Comparison of ENCODE assay signal across 9 mouse cellular contexts in the genomic region with DNA sequence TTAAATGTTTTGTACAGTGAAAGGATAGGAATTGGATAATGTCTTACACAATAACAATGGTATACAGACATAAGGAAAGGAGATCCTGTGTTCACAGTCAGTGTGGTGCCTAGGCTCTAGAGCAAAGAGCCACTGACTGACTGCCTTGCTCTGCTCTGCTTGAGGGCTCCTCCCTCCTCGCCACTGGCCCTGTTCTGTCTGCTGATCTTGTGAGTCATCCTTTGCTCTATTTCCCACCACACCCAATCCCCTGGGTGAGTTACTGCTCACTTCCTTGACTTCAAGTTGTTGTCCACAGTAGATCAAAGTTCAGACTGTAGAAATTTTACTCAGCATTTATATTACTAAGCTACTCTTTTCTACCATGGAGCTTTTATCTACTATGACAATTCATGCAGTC.
DNase-seq lines count a peak whose midpoint lies in the region; ATAC-seq and TF ChIP-seq lines count a peak whose summit lies in the region.
"Had no signal": no experiment of that assay in that cellular context is flagged by ENCODE, and none has a peak within 500 bp of the region (broad histone marks: within the 10 kb centered on the region; RNA-seq: fewer than 3 reads in every experiment).

No protein-coding gene starts in this region.

- ATAC-seq in Patski = peak; percentile 91
- ATAC-seq in stomach, embryonic 15.5 days (ENCODE audit: insufficient read depth, low FRiP score, low read depth) = peak; percentile 60; the same call in 1 of the 2 replicates
- no peak for ATAC-seq in midbrain, embryonic 15.5 days (replicated peaks)
- no peak for ATAC-seq in erythroid progenitor cell, adult 5-6 weeks (replicated peaks; ENCODE audit: low FRiP score, poor library complexity, severe bottlenecking)
- ATAC-seq in forebrain, embryonic 15.5 days (replicated peaks) = no peak

- H3K27me3 ChIP-seq in Patski = no peaks in the 10 kb centered on the region
- no peaks in the 10 kb centered on the region for H3K27me3 ChIP-seq in stomach, embryonic 15.5 days (replicated peaks)
- 0 out of 2 replicates have a peak, but pooled peaks cover 3% of the 10 kb centered on the region for H3K27me3 ChIP-seq in midbrain, embryonic 15.5 days (replicated peaks)
- no peaks in the 10 kb centered on the region for H3K27me3 ChIP-seq in forebrain, embryonic 15.5 days

- POLR2A ChIA-PET in Patski (lab: Charles Lee) = no interaction called here

- in situ Hi-C loops in Patski (cut with MboI; ENCODE audit: low pct_unique_long_range_greater_than_20kb) = no loop called here

- H3K36me3 ChIP-seq in stomach, embryonic 15.5 days = no peaks in the 10 kb centered on the region
- no peaks in the 10 kb centered on the region for H3K36me3 ChIP-seq in midbrain, embryonic 15.5 days (replicated peaks)
- no peaks in the 10 kb centered on the region for H3K36me3 ChIP-seq in forebrain, embryonic 15.5 days
- H3K36me3 ChIP-seq: limb, embryonic 12.5 days had no signal

- TF ChIP-seq CTCF in Patski (IDR thresholded peaks at IDR 0.05) = no peak

- CTCF ChIA-PET in Patski (lab: Charles Lee) = interaction anchor here (1.4 to 1.6 kb wide), 3 partner anchors 8 to 42 kb away, joined by 3 to 4 read pairs (median 4); no protein-coding TSS in a partner anchor

- no peak overlapping the region for H3K4me2 ChIP-seq in stomach, embryonic 15.5 days
- no peak overlapping the region for H3K4me2 ChIP-seq in midbrain, embryonic 15.5 days
- H3K4me2 ChIP-seq in forebrain, embryonic 15.5 days (replicated peaks) = no peak overlapping the region
- H3K4me2 ChIP-seq: limb, embryonic 12.5 days had no signal

- H3K27ac ChIP-seq in stomach, embryonic 15.5 days = no peak overlapping the region; the same call in 1 of the 2 replicates
- H3K27ac ChIP-seq in midbrain, embryonic 15.5 days = no peak overlapping the region
- H3K27ac ChIP-seq in forebrain, embryonic 15.5 days (replicated peaks) = no peak overlapping the region
- H3K27ac ChIP-seq: limb, embryonic 12.5 days had no signal

- no peaks in the 10 kb centered on the region for H3K9me3 ChIP-seq in stomach, embryonic 15.5 days
- no peaks in the 10 kb centered on the region for H3K9me3 ChIP-seq in midbrain, embryonic 15.5 days
- no peaks in the 10 kb centered on the region for H3K9me3 ChIP-seq in forebrain, embryonic 15.5 days
- H3K9me3 ChIP-seq: limb, embryonic 12.5 days had no signal

- 69% methylated on average over 1 of the region's 1 CpGs for WGBS in stomach, embryonic 15.5 days
- 88% methylated on average over 1 of the region's 1 CpGs for WGBS in midbrain, embryonic 15.5 days
- WGBS in forebrain, embryonic 15.5 days = 82% methylated on average over 1 of the region's 1 CpGs

- no peaks in the 10 kb centered on the region for H3K4me1 ChIP-seq in stomach, embryonic 15.5 days
- H3K4me1 ChIP-seq in midbrain, embryonic 15.5 days = no peaks in the 10 kb centered on the region
- no peaks in the 10 kb centered on the region for H3K4me1 ChIP-seq in forebrain, embryonic 15.5 days
- H3K4me1 ChIP-seq: limb, embryonic 12.5 days had no signal

- no peak overlapping the region for H3K9ac ChIP-seq in stomach, embryonic 15.5 days
- H3K9ac ChIP-seq in midbrain, embryonic 15.5 days = no peak overlapping the region
- H3K9ac ChIP-seq in forebrain, embryonic 15.5 days (replicated peaks) = no peak overlapping the region
- H3K9ac ChIP-seq: limb, embryonic 12.5 days had no signal

- no peak overlapping the region for H3K4me3 ChIP-seq in stomach, embryonic 15.5 days (replicated peaks)
- no peak overlapping the region for H3K4me3 ChIP-seq in midbrain, embryonic 15.5 days
- H3K4me3 ChIP-seq in forebrain, embryonic 15.5 days = no peak overlapping the region
- H3K4me3 ChIP-seq: limb, embryonic 12.5 days had no signal

- DNase-seq in 3T3-L1 (ENCODE audit: low read depth, low spot score) (peak; percentile 96), Patski (ENCODE audit: low read depth, low spot score) (peak; percentile 24)
- peak; percentile 84 to 88 for DNase-seq in heart, adult 9 months (ENCODE audit: low spot score in 2 of 2)
- DNase-seq in lung, adult 18-20 months = peak; percentile 69 to 73

Comparison
In these comparisons a context has a peak if more than half of its experiments do, and no peak if none do; other contexts are left out.
1. DNase-seq: peak in every context shown above with its lines; median percentile 96 in 3T3-L1; 86 in heart, adult 9 months; 71 in lung, adult 18-20 months; 24 in Patski.
2. ATAC-seq: peak in Patski (single experiment) and stomach, embryonic 15.5 days (single experiment); none in midbrain, embryonic 15.5 days (single experiment), erythroid progenitor cell, adult 5-6 weeks (single experiment) and forebrain, embryonic 15.5 days (single experiment).